Mouse (Mus musculus) brain, embryonic 14.5 days (tissue): ENCODE data around the gene Mapkbp1.

ENCODE experiments used
- CTCF ChIP-seq: fragments of 200-500 bp; IDR thresholded peaks from 2 replicates; pipeline ENCODE4 v1.5.1; 2012; ENCODE audit warnings: inconsistent platforms, mild to moderate bottlenecking, moderate library complexity, borderline replicate concordance; ENCODE audit not compliant: insufficient read depth, insufficient read length; ENCODE audit errors: extremely low read depth
- POLR2A ChIP-seq: fragments of 200-500 bp; IDR thresholded peaks from 2 replicates; pipeline ENCODE4 v1.6.1; 2012; ENCODE audit warnings: mild to moderate bottlenecking, inconsistent platforms, borderline replicate concordance; ENCODE audit not compliant: poor library complexity, insufficient read depth, insufficient read length, severe bottlenecking; ENCODE audit errors: extremely low read depth

- TF ChIP-seq POLR2A, result no peak
- TF ChIP-seq CTCF, result no peak
Measured at GRCm38 (mm10) chr2:119999731-120000130, 27.2 kb downstream of the Mapkbp1 start.
